ENCODE assay signal across 8 mouse cellular contexts in genomic region chr17:46772404-46773277, GRCm38 (mm10). TPM values are rescaled to one million over a fixed set of nuclear protein-coding genes. Genes with fewer than 3 reads are reported as not detected.
DNase-seq lines count a peak whose midpoint lies in the region; ATAC-seq and TF ChIP-seq lines count a peak whose summit lies in the region.

2310039H08Rik (plus strand) TSS chr17:46772635.

- DNase-seq in ES-CJ7 (ENCODE audit: low read depth, low spot score): peak; percentile 94
- DNase-seq in cerebellum, adult 11-12 months: peak; percentile 83
- DNase-seq in heart, postnatal 36 days: peak; percentile 81 to 88
- DNase-seq in layer of hippocampus, adult 2 months (ENCODE audit: low spot score in 2 of 2): peak; percentile 78 to 82
- peak; percentile 94 for DNase-seq in lung, embryonic 14.5 days
- peak; percentile 82 for DNase-seq in thymus, adult 2 months

- H3K27ac ChIP-seq in forebrain, embryonic 16.5 days (ENCODE audit: low read length): peak within 1 kb of the TSS; percentile 79
- peak within 1 kb of the TSS; percentile 93 for H3K27ac ChIP-seq in layer of hippocampus, adult 2 months
- peak within 1 kb of the TSS; percentile 86 for H3K27ac ChIP-seq in lung, embryonic 14.5 days (ENCODE audit: low read depth)
- peak within 1 kb of the TSS; percentile 56; the same call in 1 of the 2 replicates for H3K27ac ChIP-seq in olfactory bulb, adult 2 months (ENCODE audit: insufficient read depth, low read depth, low read length)
- H3K27ac ChIP-seq in thymus, adult 2 months (ENCODE audit: control insufficient read depth, insufficient read depth, low read length): peak within 1 kb of the TSS; percentile 32

- H3K27me3 ChIP-seq in forebrain, embryonic 16.5 days (replicated peaks; ENCODE audit: control insufficient read depth, insufficient read depth, low read length): no peaks in the 10 kb centered on the region
- no peaks in the 10 kb centered on the region for H3K27me3 ChIP-seq in lung, embryonic 14.5 days (ENCODE audit: insufficient read depth, low read length)
- H3K27me3 ChIP-seq in thymus, adult 2 months (ENCODE audit: control insufficient read depth, insufficient read depth, low read length): no peaks in the 10 kb centered on the region

- H3K9ac ChIP-seq in forebrain, embryonic 16.5 days (replicated peaks; ENCODE audit: low read depth, low read length): peak within 1 kb of the TSS; percentile 86
- peak within 1 kb of the TSS; percentile 79 for H3K9ac ChIP-seq in lung, embryonic 14.5 days

- H3K4me2 ChIP-seq in forebrain, embryonic 16.5 days (ENCODE audit: low read length): peak within 1 kb of the TSS; percentile 95
- H3K4me2 ChIP-seq in lung, embryonic 14.5 days: peak within 1 kb of the TSS; percentile 75

- under 1% methylated on average over 49 of the region's 50 CpGs for WGBS in forebrain, embryonic 16.5 days
- WGBS in lung, embryonic 14.5 days: under 1% methylated on average over 50 of the region's 50 CpGs
- WGBS in olfactory bulb, adult 2 months: under 1% methylated on average over 50 of the region's 50 CpGs
- WGBS in thymus, adult 2 months: under 1% methylated on average over 50 of the region's 50 CpGs

- H3K36me3 ChIP-seq in forebrain, embryonic 16.5 days (ENCODE audit: control insufficient read depth, insufficient read depth): peaks cover 16% of the 10 kb centered on the region
- peaks cover 37% of the 10 kb centered on the region for H3K36me3 ChIP-seq in lung, embryonic 14.5 days (ENCODE audit: insufficient read depth)
- H3K36me3 ChIP-seq in thymus, adult 2 months (ENCODE audit: control insufficient read depth, insufficient read depth, low read length): peaks cover 24% of the 10 kb centered on the region

- H3K4me1 ChIP-seq in forebrain, embryonic 16.5 days (replicated peaks; ENCODE audit: control insufficient read depth, insufficient read depth, low read length): peaks cover 21% of the 10 kb centered on the region
- H3K4me1 ChIP-seq in lung, embryonic 14.5 days (ENCODE audit: insufficient read depth): peaks cover 5% of the 10 kb centered on the region; the same call in 1 of the 2 replicates
- H3K4me1 ChIP-seq in olfactory bulb, adult 2 months (ENCODE audit: control insufficient read depth, insufficient read depth, low read length): peaks cover 7% of the 10 kb centered on the region
- peaks cover 24% of the 10 kb centered on the region for H3K4me1 ChIP-seq in thymus, adult 2 months (replicated peaks; ENCODE audit: control insufficient read depth, insufficient read depth, low read length)

- ATAC-seq in forebrain, embryonic 16.5 days: peak; percentile 93
- ATAC-seq in lung, embryonic 14.5 days (ENCODE audit: insufficient read depth): peak; percentile 91

- H3K9me3 ChIP-seq in forebrain, embryonic 16.5 days (ENCODE audit: control insufficient read depth, low read length): no peaks in the 10 kb centered on the region
- no peaks in the 10 kb centered on the region for H3K9me3 ChIP-seq in lung, embryonic 14.5 days (ENCODE audit: low read depth, low read length)

- intact Hi-C loops in heart, postnatal 36 days (cut with DNase I): loop anchor here (2.0 kb wide), 1 partner anchor 20 kb away; the partner anchor contains the start of gene Cnpy3

- peak; percentile 49; the same call in 1 of the 2 replicates for TF ChIP-seq POLR2A in olfactory bulb, adult 2 months (IDR thresholded peaks at IDR 0.05; ENCODE audit: insufficient read depth, low read depth, low read length)
- TF ChIP-seq POLR2A in thymus, adult 2 months (IDR thresholded peaks at IDR 0.05; ENCODE audit: control insufficient read depth, extremely low read depth, insufficient read depth, low read length, poor library complexity): 0 out of 2 replicates have a peak, but pooled peaks have one; percentile 66

- TF ChIP-seq CTCF in layer of hippocampus, adult 2 months (conservative IDR thresholded peaks at IDR 0.05): no peak
- no peak for TF ChIP-seq CTCF in lung, embryonic 14.5 days (IDR thresholded peaks at IDR 0.05; ENCODE audit: low read depth)
- no peak for TF ChIP-seq CTCF in olfactory bulb, adult 2 months (IDR thresholded peaks at IDR 0.05; ENCODE audit: insufficient read depth, low read depth, low read length)
- TF ChIP-seq CTCF in thymus, adult 2 months (IDR thresholded peaks at IDR 0.05; ENCODE audit: borderline replicate concordance, control insufficient read depth, extremely low read depth, insufficient read depth, low read length, poor library complexity): no peak; the same call in 1 of the 2 replicates

- H3K4me3 ChIP-seq in forebrain, embryonic 16.5 days (replicated peaks; ENCODE audit: low read length): peak within 1 kb of the TSS; percentile 91
- peak within 1 kb of the TSS; percentile 63 for H3K4me3 ChIP-seq in layer of hippocampus, adult 2 months
- H3K4me3 ChIP-seq in lung, embryonic 14.5 days (ENCODE audit: low read depth, low read length): peak within 1 kb of the TSS; percentile 91
- H3K4me3 ChIP-seq in olfactory bulb, adult 2 months (ENCODE audit: insufficient read depth, low read depth, low read length): peak within 1 kb of the TSS; percentile 80
- H3K4me3 ChIP-seq in thymus, adult 2 months (ENCODE audit: control insufficient read depth, insufficient read depth, low read length): peak within 1 kb of the TSS; percentile 81

RNA-seq across cellular contexts. Expression of gene 2310039H08Rik, which starts in this region (rescaled TPM):
- 52.8 and 56.0 TPM in 2 replicates for polyA plus RNA-seq in forebrain, embryonic 16.5 days (2015; fragmentation: Nextera tagmentation; extraction: Ambion mirVana)
- 10 to 100 TPM; 25.4 to 27.6 TPM for total RNA-seq in heart, postnatal 36 days (2021)
- total RNA-seq in layer of hippocampus, adult 2 months (2021): 10 to 100 TPM in 1 of 2 experiments, 1 to 10 TPM in 1; 8.7 to 10.7 TPM
- polyA plus RNA-seq in lung, embryonic 14.5 days (2014; fragmentation: Nextera tagmentation; extraction: Ambion mirVana): 58.2 and 64.7 TPM in 2 replicates
- not detected in 2 replicates for polyA plus RNA-seq in olfactory bulb, adult 2 months (2012; ENCODE audit: insufficient read depth, insufficient read length, low replicate concordance, missing spikeins)
- polyA plus RNA-seq in thymus, adult 2 months (2012; rRNA removed): 106 TPM in 2 replicates

Comparison
In these comparisons a context has a peak if more than half of its experiments do, and no peak if none do; other contexts are left out.
1. Peak in every context shown above with its lines: DNase-seq, ATAC-seq, H3K4me3 ChIP-seq and H3K27ac ChIP-seq.
2. RNA of gene 2310039H08Rik (polyA plus RNA-seq): 106 TPM in thymus, adult 2 months, 58.2 to 64.7 TPM in lung, embryonic 14.5 days and 52.8 to 56.0 TPM in forebrain, embryonic 16.5 days; not detected in olfactory bulb, adult 2 months; every median in the first group is over 10 times any median in the second.
3. H3K27ac ChIP-seq: peak in every context shown above with its lines; median percentile 93 in layer of hippocampus, adult 2 months; 86 in lung, embryonic 14.5 days; 79 in forebrain, embryonic 16.5 days; 56 in olfactory bulb, adult 2 months; 32 in thymus, adult 2 months.